Mouse (Mus musculus) bone marrow, adult 2 months (tissue): ENCODE data around the gene Slc12a5.

ENCODE experiments used
- CTCF ChIP-seq: fragments of 200-500 bp; IDR thresholded peaks from 2 replicates; pipeline ENCODE4 v1.5.1; 2011; ENCODE audit warnings: low read length, control low read depth; ENCODE audit not compliant: control insufficient read depth, insufficient read depth
- POLR2A ChIP-seq: fragments of 200-500 bp; IDR thresholded peaks from 2 replicates; pipeline ENCODE4 v1.6.1; 2011; ENCODE audit warnings: low read depth, mild to moderate bottlenecking, control low read depth, low read length, borderline replicate concordance; ENCODE audit not compliant: control insufficient read depth

GRCm38 (mm10) chr2:164916820-164917219 is 43.8 kb upstream of the Slc12a5 start:
- TF ChIP-seq CTCF, result no peak
- no peak for TF ChIP-seq POLR2A
